Mouse (Mus musculus) spleen, postnatal 14 days (tissue): Measurements from ENCODE around the gene Baiap2l1.

ENCODE experiments used
- DNase-seq, 2 experiments: peaks; one replicate each; pipeline ENCODE4 v3.0.0; 2021 to 2022; ENCODE audit warnings: low spot score in 2 of 2

Baiap2l1 gene

DNA sequence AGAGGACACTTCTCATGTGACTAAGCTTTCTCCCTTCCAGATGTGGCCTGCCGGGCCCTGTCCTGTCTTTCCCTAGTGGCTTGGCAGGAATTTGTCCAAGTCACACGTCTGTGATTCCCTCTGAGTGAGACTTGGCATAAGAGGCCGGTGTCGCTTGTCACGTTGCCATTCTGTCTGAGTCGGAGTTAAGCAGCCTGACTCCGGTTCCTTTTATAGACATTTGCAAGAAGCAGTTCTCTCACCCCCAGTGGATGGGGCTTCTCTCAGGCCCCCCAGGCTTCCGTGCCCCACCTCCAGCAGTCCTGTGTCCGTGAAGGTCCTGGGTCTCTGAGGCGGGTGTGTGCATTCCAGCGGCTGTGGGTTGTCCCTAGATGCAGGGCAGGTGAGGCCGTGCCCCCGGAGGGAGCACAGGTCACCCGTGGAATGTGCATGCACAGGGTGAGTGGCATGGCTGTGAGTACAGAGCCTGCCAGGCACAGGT lies 99.7 kb downstream of the Baiap2l1 start:
- no peak for DNase-seq

DNA sequence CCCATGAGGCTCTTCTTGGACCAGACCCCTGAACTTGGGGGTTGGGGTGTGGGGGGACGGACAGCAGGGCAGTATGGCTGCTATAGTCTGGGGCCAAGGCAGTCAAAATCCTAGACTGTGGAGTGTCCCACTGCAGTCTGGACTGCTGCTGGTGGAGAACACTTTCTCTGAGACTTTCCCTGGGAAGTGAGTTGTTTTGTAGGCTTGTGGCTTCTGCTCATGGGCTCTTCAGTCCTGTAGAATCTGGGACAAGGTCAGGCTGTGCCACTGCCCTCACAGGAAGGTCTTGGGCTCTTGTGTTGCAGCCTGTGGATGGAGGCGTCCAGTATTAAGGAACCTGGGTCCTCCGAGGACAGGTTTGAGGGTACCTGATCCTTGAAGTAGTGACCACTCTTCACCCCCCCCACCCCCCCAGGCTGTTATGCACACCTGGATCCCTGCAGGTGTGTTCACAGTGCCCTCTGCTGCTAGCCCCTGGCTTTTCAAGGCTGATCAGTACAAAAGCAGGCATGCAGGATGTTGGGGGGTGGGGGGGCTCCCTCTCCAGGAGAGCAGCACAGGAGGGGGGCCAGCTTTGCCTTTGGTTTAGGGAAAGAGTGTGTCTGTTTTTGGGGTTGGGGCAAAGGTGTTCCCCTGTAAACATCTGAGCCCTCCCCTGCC lies 100.3 kb downstream of the Baiap2l1 start:
- DNase-seq = no peak

DNA sequence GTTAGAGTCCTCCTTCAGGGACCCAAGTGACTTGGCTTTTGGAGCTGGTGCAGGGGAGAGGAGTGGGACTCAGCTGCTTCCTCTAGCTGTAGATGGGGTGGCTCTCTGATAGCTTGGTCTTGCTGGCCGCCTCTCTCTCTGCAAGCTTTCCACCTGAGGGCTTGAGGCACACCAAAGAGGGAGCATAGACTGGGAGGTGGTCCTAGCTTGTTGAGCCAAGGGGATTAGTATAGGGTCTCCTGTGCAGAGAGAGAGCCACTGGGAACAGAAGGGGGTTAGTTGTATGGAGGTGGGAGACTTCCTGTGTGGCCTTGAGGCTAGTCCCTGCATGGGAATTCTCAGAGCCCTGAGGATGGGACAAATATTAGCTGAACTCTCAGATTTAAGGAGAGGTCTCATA lies 101.0 kb downstream of the Baiap2l1 start:
- no peak for DNase-seq

DNA sequence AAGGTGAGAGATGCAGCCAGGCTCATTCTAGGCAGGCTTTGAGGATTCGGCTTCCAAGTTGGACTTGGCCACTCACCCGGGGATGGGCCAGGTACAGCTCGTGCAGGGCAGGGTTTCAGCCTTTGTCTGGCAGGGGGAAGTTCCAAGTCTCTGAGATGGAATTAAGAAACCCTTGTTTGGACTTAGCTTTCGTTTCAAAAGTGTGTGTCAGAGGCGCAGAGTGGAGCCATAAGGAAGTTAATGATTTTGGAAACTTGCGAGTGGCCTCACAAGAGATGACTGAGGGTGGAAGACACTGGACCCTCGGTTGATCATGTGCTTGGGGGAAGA lies 101.4 kb downstream of the Baiap2l1 start:
- DNase-seq = no peak

DNA sequence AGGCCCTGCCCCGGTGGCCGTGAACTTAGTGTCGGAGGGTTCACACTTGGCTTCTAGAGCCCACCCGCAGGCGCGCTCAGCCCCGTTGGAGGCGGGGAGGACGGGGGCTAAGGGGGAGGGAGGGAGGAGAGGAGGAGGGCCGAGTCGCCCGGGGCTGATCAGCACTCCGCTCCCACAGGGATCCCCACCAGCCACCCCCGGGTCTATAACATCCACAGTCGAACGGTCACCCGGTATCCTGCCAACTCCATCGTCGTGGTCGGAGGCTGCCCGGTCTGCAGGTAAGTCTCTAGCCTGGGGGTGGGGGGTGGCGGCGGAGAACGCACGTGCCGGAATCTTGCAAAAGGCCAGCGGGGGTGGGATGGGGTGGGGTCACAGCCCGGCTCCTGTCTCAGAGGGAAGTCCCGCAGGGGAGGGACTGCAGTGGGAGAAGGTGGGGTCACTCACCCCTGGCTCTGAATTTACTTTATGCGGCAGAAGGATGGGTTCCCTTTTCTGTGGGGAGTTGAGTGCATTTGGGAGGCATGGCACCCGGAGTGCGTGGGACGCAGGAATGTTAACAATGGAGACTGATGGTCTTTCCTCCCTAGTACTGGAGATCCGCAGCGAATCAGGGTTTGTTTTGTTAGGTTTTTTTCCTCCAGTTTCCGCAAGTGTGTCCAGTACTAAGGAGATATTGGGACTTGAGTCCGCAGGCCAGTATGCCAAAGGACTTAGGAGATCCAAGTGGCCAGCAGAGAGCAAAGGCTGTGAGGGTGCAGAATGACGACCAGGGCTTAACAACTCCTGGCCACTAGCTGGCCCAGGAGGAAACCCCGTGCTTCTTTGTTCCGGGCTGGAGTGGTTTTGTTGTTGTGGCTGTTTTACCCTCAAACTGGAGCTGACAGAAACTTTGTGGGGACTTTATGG lies 102.0 kb downstream of the Baiap2l1 start:
- peak in 1 of 2 experiments; percentile 15 for DNase-seq

DNA sequence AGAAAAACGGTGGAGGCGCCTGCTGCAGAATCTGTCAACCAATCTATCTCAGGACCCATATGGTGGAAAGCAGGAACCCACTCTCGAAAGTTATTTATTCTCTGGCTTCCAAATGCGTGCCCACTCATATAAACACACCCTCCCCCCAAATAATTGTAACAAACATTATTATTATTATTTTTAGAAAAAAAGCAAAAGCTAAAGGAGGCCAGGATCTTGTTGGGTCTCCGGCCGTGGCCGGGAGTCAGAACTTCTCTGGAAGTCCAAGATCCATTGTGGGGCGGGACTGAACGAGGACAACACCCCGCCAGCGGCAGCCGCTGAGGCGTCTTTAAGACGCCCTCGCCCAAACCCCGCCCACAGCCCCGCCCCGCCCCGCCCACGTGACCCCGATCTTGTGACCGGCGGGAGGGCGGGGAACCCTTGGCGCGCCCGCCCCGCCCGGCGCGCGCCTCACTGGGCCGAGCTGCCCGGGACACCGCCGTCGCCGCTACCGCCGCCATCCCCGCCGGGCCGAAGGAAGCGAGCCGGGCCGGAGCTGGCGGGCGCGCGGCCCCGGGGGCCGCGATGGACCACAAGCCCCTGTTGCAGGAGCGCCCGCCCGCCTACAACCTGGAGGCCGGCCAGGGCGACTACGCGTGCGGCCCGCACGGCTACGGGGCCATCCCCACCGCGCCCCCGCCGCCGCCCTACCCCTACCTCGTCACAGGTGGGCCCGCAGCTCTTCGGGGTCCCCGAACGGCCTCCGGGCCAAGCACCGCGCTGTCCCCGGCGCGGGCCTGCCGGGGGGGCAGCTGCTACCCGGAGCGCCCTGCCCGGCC lies 102.9 kb downstream of the Baiap2l1 start:
- DNase-seq = peak; percentile 70 to 78

DNA sequence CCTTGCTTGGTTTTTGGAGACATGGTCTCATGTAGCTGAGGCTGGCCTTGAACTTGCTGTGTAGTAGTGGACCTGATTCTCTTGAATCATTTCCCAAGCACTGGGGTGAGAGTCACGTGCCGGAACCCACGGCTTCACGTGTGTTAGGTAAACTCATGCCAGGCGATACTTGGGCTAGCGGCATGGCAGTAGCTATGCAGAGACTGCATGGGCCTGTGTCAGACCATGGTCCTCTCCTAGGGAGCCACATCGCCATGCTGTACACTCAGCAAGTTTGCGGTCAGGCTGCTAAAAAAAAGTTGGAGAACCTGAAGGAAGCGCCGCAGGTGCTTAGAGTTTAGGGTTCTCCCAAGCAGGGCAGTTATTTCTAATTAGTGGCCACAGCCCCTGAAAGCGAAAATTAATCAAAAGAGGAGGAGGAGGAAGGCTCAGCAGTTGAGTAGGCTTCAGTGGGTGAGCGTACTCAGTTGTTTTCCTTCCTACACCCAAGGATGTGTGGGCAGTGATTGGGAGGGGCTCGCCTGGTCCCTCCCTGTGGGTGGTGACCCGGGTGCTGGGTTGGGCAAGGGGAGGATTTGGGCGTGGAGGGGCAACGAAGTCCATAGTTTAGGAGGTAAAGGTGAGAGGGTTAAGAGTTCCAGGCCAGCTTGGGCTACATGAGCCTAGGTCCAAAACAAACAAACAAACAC lies 103.6 kb downstream of the Baiap2l1 start:
- DNase-seq = peak in 1 of 2 experiments; percentile 42

DNA sequence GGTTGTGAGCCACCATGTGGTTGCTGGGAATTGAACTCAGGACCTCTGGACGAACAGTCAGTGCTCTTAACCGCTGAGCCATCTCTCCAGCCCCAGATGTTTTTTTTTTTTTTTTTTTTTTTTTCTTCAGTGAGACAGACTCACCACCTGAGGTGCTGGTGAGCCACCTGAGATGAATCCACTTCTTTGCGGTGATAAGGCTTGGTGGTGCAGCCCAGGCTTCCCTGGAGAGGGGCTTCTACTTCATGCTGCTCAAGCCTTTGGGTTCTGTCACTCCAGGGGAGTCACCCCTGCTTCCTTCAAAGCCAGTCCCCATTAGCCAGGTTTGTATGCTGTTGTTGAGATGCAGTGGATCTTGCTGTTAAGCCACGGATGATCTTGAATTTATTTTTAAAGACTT lies 104.7 kb downstream of the Baiap2l1 start:
- no peak for DNase-seq

DNA sequence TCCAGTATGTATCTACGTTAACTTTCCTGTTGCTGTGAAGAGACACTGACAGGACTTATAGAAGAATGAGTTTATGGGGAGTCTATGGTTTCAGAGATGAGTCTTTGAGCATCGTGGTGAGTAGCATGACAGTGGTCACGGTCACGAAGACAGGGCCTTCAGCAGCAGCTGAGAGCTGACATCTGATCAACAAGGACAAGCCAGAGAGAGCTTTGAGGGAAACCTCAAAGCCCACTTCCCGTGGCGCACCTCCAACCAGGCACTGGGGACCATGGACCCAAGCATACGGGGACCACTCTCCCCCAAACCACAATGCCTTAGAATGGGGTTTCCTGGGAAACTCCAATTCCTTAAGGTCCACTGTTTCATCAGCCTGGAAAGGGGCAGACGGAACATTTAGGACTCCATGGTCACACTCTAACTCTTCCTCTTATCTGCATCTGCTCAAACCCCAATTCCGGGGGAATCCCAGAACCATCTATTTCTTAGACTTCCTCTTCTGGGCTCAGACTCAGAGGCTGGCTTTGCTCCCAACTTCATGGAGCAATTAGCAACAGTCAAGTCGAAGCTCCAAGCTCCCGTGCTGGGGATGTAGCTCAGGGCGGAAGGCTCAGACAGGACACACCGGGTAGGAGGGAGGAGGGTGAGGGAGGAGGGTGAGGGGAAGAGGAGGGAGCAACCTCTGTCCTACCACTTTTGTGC lies 105.9 kb downstream of the Baiap2l1 start:
- DNase-seq = no peak

DNA sequence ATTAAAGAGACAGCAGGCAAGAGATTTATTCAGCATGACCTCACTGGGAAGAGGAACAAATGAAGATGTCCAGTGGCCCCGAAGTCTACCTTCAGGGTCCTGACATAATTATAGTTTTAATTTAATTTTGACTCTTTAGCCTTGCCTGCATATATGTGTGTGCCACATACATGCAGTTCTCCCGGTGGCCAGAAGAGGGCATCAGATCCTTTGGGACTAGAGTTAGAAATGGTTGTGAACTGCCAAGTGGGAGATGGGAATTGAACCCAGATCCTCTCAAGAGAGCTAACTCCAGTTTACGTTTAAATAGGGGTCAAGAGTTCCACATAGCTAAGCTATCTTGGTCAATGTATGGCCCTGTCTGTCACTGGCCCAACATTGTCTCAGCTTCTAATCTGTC lies 108.0 kb downstream of the Baiap2l1 start:
- DNase-seq = no peak

DNA sequence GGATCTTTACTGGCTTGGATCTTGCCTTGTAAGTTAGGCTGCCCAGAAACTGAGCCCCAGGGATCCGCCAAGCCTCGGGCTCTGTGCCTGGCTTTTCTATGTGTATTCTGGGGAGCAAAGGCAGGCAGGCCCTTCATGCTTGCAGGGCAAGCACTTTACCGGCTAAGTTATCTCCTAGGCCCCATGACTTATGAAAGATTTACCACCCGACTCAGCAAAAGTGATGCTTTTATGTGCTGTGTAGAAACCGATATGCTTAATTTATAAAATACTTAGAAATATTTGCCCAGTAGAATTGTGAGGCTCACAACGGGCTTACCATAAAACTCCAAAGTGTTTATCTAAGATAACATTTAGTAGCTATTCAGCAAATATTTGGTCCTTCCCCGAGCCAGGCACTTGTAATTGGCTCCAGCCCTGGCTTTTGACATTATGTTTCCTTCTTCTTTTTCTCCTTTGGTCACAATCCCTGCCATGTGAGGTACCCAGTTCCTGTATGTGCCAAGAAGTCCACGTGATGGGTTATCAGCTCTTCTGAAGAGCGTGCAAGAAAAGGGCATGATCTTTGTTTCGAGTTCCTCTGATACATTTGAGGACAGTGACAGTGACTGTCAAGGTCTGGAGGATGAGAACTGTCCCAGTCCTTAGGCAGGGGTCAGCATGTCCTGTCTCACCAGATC lies 109.9 kb downstream of the Baiap2l1 start:
- DNase-seq = no peak

DNA sequence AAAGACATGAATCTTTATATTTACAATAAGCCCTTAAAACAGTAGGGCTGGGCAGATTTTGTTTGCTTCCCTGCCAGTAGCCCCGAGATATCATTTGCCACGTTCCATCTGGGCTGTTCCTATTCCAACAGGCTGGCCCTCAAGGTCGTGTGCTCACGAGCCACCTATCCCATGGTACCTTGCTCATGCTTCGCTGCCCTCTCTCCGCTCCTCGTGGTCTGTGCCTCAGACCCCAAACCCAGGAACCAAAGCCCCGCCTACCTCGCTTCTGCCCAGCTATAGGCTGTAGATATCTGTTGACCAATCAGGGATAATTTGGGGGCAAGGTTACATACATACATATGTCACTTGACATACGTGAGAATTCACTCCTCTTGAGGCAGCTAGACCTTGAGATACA lies 110.6 kb downstream of the Baiap2l1 start:
- no peak for DNase-seq

DNA sequence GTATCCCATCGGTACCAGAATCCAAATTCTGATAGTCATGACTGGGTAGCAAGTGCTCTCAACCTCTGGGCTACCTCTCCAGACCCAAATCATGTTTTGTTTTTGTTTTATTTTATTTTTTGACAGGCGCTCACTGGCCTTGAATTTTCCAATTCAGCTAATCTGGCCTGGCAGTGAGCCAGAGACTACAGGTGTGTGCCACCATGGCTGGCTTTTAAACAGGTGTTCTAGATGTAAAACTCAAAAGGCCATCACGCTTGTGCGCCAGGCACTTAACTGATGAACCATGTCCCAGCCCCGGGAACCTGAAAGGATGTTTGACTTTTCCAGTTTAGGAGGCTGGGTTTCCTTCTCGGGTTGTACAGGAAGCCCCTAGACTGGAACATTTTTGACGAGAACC lies 111.2 kb downstream of the Baiap2l1 start:
- no peak for DNase-seq

DNA sequence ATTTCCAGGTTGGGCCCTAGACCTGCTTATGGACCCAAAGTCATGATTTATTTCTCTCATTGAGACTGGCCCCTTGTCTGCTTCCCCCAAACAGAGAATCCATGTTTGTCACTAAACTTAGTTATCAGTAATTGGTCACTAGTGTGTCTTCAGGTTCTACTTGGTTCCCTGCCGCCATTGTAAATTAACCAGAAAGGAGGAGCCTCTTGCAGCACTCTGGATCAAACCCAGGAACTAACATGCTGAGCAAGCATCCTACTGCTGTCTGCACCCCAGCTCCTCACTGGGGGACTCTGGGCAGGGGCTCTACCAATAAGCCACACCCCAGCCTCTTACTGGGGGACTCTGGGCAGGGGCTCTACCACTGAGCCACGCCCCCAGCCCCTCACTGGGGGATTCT lies 112.3 kb downstream of the Baiap2l1 start:
- DNase-seq = no peak

DNA sequence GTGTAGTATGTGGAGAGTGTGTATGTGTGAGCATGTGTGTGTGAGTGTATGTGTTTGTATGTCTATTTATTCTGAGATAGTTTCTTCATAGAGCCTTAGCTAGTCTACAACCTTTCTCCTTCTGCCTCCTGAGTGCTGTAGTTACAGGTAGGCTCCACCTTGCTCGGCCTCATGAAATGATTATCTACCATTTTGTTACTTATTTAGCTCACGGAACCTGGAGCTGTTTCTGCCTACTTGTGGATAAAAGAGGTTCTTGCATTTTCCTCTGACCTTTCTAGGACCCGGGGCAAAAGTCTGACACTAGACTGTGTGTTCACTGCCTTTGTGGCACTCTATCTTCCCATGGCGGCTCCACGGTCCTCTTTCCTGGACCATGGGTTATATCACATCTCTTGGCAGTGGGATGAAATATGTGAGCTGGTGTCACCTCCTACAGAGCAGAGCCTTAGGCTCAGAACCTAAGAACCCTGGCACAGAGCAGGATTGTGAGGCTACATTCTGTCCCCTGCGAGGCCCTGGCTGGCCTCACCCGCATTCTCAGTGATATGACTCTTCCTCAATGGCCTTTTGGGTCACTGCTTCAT lies 113.9 kb downstream of the Baiap2l1 start, which contains the start of gene Bri3:
Bri3 (plus strand) TSS at position 537 of the 587 bp plus-strand sequence.
- DNase-seq = no peak

DNA sequence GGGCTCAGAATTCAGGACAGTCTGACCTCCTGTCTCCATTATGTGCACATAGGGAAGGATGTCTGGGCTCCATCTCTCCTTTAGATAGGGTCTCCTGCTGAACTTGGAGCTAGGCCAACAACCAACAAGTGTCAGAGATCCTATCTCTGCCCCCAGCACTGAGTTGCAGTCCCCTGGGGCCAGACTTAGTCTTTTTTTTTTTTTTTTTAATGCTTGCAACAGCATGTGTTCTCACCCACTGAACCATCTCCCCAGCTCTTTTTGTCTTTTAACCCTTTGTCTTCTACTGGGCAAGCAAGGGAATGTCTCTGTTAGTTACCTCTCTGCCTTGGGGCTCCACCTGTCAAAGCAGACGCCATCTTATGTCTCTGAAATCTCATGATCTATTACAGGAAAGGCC lies 118.9 kb downstream of the Baiap2l1 start:
- DNase-seq = no peak

DNA sequence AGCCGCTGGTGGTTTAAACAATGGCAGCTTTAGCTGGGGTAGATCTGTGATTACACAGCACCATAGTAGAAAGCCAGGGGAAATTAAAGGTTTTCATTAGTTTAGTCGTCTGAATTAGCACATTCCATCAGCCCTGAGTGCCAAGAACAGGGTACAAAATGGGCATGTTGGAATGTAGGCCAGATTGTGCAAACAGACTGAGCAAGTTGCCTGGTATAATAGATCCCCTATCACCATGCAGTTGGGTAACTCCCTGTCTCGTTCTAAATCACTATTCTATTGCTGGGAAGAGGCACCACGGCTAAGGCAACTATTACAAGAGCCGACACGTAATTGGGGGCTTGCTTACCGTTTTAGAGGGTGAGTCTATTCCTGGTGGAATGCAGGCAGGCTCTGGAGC lies 123.2 kb downstream of the Baiap2l1 start:
- no peak for DNase-seq

DNA sequence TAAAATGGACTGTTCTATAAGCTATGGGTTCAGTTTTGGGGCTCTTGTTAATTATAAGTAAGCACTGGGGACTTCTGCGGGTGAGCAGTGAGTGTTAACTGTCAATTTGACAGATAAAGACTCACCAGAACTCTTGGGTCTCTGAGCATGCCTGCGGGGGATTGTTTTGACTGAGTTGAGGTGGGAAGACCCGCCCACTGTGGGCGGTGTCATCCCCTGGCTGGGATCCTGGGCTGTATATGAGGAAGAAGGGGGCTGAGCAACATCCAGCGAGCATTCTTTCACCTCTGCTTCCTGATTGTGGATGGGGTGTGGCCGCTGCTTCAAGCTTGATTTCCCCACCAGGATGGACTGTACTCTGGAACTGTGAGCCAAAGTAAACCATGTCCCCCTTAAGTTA lies 123.7 kb downstream of the Baiap2l1 start:
- no peak for DNase-seq

DNA sequence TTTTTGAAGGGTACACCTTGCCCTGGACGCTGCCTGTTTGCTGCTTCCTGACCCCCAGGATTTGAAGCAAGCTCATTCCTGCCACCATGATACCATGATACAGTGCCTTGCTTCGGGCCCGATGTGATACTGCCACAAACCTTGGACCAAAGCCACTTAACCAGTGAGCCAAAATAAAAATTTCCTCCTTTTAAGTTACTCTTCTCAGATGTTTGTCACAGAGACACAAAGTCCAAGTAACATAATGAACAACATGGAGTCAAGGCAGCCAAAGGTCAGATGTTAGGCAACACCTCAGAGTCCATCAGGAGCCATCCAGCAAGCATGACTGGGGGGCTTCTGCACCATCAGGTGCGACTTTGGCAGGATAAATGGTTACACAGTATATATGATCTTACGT lies 125.4 kb downstream of the Baiap2l1 start:
- DNase-seq = no peak

DNA sequence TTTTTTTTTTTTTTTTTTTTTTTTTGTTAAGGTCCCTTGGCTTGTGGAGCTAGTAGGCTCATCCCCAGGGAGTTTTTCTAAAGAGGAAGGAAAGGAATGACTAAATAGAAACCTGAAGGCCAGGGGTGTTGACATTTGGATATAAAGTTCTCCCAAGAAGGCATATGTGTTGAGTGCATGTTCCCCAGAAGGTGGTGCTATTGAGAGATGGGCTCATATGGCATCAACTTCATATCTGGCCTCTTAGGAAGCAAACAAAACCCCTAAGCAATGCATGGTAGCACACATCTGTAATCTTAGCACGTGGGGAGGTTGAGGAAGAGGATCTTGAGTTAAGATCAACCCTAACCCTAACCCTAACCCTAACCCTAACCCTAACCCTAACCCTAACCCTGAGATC lies 126.5 kb downstream of the Baiap2l1 start:
- no peak for DNase-seq
